Mouse (Mus musculus) hindlimb bud, embryonic 11.5 days (tissue): Measurements from ENCODE around the gene Mrps2.

Experiments
- DNase-seq: peaks from one replicate; pipeline ENCODE4 v3.0.0-alpha.2; 2012; ENCODE audit warnings: low read depth, low spot score; ENCODE audit errors: extremely low spot score

The Mrps2 gene

GRCm38 (mm10) chr2:28467860-28468485, at the start of gene Mrps2:
TSS of gene Mrps2 (plus strand) at chr2:28468066.
- DNase-seq: peak; percentile 52

DNA sequence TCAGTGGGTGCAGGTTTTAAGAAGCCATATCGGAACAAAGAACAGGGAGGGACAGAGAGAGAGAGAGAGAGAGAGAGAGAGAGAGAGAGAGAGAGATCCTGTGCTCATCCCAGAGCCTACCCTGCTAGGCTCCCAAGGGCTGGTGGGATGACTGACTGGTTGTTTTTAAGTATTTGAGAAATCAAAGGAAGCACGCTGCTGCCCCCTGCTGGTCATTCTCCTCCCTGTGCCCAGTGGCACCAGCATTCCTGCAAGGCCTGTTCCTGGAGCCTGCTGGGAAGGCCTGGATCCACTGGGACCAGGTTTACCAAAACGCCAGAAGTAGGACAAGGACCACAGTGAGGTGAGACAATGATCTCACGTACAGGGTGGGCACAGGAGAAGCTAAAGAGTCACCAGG, 48.0 kb upstream of the Mrps2 start:
- peak; percentile 84 for DNase-seq

- DNase-seq: peak; percentile 16
These were observed 44.7 kb upstream of the Mrps2 start for GRCm38 (mm10) chr2:28423167-28423566.

DNA sequence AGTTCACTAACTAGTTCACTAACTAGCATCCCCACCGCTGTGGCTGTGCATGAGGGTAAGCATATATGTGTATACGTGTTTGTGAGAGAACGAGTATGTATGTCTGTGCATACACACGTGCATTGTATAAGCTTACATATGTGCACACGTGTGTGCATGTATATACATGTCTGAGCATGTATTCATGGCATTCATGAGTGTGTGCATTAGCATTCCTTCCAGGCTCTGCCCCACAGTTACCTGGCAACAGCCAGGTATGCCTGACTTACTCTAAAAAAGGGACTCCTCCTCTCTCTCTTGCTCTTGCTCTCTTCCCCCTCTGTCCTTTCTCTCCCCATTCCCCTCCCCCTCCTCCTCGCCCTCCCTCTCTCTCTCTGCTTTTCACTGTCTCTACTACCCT, 40.6 kb upstream of the Mrps2 start:
- no peak for DNase-seq

- no peak for DNase-seq
These were observed 37.0 kb upstream of the Mrps2 start for GRCm38 (mm10) chr2:28430846-28431245.

DNA sequence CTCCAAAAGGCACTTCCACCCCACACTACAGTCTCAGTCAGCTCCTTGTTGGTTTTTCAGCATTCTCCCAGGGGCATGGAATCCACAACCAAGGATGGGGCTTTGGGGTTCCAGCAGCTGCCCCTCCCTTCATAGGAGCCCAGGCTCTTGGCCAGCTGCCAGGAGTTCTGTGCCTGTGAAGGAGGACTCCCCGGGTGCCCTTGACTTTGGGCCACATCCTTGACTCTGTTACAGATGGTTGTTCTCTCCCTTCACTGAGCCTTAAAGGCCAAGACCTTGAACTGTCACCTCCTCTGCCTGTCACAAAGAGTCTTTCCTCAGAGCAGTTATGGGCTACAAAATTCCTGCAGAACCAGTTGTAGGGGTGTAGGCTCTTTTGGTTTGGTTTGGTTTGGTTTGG, 35.1 kb upstream of the Mrps2 start:
- DNase-seq: no peak

DNA sequence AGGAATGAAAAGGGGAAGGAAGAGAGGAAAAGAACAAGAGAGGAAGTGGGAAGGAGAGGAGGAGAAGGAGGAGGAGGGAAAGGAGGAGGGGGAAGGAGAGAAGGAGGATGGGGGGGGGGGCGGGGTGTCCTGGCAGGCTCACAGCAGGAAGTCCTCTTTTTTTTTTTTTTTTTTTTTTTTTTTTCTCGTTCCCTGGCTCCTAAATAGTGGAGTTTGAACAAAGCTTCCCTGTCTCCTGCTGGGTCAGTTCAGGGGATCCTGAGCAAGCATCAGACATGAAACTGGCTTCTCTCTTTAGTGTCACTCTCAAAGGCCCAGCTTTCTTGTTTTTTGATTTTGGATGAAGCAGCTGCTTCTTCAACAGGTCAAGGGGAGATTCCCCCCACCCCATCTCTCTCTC, 34.4 kb upstream of the Mrps2 start:
- no peak for DNase-seq

GRCm38 (mm10) chr2:28435401-28435800, 32.5 kb upstream of the Mrps2 start:
- DNase-seq: no peak

- no peak for DNase-seq
These were observed 27.0 kb upstream of the Mrps2 start for GRCm38 (mm10) chr2:28440842-28441241.

DNA sequence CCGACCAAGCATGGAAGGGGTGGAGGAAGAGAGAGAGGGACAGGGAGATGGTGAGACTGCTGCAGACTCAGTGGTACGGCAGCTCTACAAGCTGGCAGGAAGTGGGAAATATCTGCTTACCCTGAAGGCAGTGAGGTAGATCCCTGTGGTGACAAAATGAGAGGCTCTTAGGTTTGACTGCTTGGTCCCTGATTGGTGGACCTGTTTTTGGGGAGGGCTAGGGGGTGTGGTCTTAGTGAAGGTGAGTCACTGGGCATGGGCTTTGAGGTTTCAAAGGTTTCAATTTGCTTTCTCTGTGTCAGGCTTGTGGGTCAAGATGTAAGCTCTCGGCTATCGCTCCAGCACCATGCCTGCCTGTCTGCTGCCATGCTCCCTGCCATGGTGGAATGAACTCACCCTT, 22.8 kb upstream of the Mrps2 start:
- DNase-seq: no peak

GRCm38 (mm10) chr2:28446181-28446514, 21.7 kb upstream of the Mrps2 start:
- no peak for DNase-seq

DNA sequence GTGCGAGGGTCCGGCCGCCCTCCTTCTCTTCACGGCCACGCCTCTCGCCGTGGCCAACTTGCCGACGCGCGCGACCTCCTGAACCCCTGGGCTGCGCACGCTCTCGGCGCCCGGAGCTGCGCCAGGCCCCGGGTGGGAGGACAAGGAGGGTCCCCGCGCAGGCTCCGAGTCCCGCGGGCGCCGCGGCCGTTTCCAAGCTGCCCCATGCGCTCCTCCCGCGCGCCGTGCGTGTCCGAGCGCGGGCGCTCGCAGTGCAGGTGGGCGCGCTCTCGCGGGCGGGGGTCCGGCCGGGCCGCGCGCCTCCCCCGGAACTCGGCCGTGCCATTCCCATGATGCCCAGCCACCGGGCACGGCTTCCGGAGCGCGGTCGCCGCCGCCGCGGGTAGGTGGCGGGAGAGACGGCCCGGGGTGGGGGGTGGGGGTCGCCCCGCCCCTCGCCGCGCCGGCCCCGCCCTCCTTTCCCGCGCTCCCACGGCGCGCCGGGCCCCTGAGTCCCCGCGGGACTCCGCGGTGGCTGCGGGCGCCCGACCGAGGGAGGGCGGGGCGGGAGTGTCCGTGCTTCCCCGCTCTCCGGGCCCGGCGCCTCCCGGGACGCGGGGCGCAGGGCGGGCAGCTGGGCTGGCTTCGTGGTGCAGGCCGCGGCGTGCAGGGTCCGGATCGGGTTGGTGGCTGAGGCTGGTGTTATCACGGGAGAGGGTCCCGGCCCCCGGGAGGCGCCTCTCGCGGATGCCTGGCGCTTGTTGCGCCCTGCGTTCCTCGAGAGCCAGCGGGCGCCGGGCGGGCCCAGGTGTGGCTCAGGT, 21.2 kb upstream of the Mrps2 start, which contains the start of gene Ppp1r26:
Gene Ppp1r26, plus strand, starts transcription at position 286 of the 800 bp plus-strand sequence.
- DNase-seq: no peak

- DNase-seq: no peak
These were observed 20.6 kb upstream of the Mrps2 start for GRCm38 (mm10) chr2:28447315-28447670.

GRCm38 (mm10) chr2:28451663-28452062, 16.2 kb upstream of the Mrps2 start:
- no peak for DNase-seq

GRCm38 (mm10) chr2:28453539-28453938, 14.3 kb upstream of the Mrps2 start:
- DNase-seq: no peak

GRCm38 (mm10) chr2:28456616-28457015, 11.2 kb upstream of the Mrps2 start:
- DNase-seq: no peak

DNA sequence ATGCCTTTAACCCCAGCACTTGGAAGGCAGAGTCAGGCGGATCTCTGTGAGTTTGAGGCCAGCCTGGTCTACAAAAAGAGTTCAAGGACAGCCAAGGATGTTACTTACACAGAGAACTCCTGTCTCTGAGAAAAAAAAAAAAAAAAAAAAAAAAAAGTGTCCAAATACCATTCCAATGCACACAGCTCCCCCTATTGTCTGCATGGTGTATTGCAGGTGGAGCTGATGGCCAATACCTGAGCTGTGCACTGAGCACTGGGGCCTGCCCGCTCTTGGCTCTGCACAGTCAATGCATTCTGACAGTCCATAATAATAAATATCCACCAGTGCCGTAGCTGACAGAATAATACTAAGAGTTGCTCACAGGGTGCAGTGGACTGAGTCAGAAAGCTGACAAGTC, 3.9 kb upstream of the Mrps2 start:
- peak; percentile 31 for DNase-seq

DNA sequence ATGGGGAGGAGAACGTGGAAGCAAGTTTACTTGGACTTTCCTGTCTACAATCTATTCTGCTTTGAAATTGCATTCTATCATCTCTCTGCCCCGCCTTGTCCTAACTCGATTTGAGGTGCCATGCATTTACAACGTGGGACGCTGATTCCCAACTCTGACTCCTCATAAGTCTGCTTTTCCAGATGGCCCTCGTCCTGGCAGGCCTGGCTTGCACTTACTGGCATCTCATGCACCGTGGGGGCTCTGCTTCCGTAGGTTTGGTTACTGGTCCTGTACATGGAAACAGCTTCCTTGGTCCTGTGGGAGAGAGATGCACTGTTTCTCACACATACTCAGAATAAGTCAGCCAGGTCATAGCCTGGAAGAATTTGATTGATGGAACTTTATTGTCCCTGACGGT, 2.9 kb upstream of the Mrps2 start:
- no peak for DNase-seq

DNA sequence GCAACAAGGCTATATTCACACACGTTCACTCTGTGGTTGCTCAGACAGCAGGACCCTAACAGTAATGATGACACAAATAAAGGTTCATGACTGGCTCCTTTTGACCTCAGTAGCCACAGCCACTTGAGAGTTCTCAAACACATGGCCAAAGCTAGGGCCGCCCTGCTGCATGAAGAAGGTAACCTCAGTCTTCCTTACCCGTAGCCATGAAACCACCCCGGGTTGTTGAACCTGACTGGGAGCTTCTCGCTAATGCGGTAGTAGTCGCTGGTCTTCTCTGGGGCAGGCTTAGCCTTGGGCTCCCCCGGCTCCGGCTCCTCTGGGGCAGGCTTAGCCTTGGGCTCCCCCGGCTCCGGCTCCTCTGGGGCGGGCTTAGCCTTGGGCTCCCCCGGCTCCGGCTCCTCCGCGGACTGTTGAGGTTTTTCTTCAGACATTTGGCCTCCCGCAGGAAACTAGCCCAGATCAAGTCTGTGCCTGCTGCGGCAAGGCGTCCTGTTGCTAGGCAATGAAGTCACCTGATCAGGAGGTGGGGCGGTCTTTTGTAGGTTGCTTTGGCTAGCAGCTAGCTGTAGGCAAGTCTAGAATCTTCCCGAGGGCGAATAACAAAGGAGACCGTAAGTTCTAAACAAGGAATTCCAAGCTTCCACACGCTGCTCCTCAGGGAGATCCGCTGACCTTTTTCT, 1.9 kb upstream of the Mrps2 start, which contains the start of gene 1700007K13Rik:
Gene 1700007K13Rik, minus strand, starts transcription at position 497 of the 683 bp plus-strand sequence.
- DNase-seq: peak; percentile 50

DNA sequence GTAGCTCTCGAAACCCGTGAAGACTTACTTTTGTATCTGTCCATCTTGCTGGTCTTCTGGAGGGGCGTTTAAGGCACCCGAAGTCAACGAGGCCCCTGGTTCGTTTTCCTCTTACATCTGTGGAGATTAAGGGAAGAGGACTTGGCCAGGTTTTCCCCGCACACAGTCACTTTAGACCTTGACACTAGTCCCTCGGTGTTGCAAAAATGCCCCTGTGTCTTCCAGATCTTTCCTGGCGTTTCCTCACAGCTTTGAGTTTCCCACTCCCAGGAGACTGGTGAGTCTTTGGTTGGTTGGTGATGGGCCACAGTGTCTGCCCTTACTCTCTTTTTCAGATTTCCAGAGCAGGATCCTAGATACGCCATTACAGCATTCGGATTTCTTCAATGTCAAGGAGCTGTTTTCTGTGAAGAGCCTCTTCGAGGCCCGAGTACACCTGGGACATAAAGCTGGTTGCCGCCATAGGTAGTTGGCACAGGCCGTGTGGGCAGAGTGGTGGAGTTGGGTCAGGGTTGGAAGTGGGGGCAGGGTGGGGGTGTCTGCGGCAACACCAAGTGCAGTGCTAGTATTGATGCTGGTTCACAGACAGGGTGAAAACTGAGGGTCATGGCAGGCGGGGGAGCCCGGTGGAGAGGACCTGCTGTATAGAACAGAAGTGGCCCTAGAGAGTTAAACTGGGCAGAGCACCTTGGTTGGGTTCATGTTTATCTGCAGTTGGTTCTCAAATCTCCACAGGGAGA, 790 bp downstream of the Mrps2 start:
- DNase-seq: no peak

- DNase-seq: no peak
These were observed 1.6 kb downstream of the Mrps2 start for GRCm38 (mm10) chr2:28469461-28469860.
